Mouse (Mus musculus) embryonic fibroblast, embryonic 13.5 days (primary cell): Measurements from ENCODE around the gene St6galnac5. TPM values are rescaled to one million over a fixed set of nuclear protein-coding genes. Genes with fewer than 3 reads are reported as not detected.

Experiments
- H3K27ac ChIP-seq: 2 replicates; pipeline ENCODE4 v1.5.1; 2012; ENCODE audit warnings: low read length, control low read depth, inconsistent platforms; ENCODE audit not compliant: insufficient read depth
- H3K4me1 ChIP-seq: 2 replicates; pipeline ENCODE4 v1.6.1; 2011; ENCODE audit warnings: low read length; ENCODE audit not compliant: control insufficient read depth, insufficient read depth
- H3K4me3 ChIP-seq: 2 replicates; pipeline ENCODE4 v1.5.1; 2011; ENCODE audit warnings: mild to moderate bottlenecking, control low read depth, low read length; ENCODE audit not compliant: insufficient read depth
- CTCF ChIP-seq: IDR thresholded peaks from 2 replicates; pipeline ENCODE4 v1.5.1; 2011; ENCODE audit warnings: mild to moderate bottlenecking, control low read depth, low read length, moderate library complexity, borderline replicate concordance; ENCODE audit not compliant: insufficient read depth
- POLR2A ChIP-seq: IDR thresholded peaks from 2 replicates; pipeline ENCODE4 v1.6.1; 2011; ENCODE audit warnings: low read depth, mild to moderate bottlenecking, control low read depth, low read length, moderate library complexity
- polyA plus RNA-seq: library from polyadenylated mRNA; stranded (reverse); fragments of >200 nt; gene quantifications from 2 replicates; pipeline ENCODE4 v1.2.4, GENCODE M21; 2011; ENCODE audit warnings: low read depth; ENCODE audit not compliant: missing spikeins, insufficient read length

Gene St6galnac5
- polyA plus RNA-seq, 1 experiment, result 0.12 TPM

- H3K4me1 ChIP-seq, result no peaks in the 10 kb centered on the region
- no peak overlapping the region for H3K27ac ChIP-seq
- TF ChIP-seq POLR2A (no peak), CTCF (no peak)
- no peak overlapping the region for H3K4me3 ChIP-seq
Measured at GRCm38 (mm10) chr3:152919101-152919500, 62.9 kb downstream of the St6galnac5 start.

GRCm38 (mm10) chr3:152917579-152917978 is 64.5 kb downstream of the St6galnac5 start:
- H3K27ac ChIP-seq, result no peak overlapping the region
- H3K4me3 ChIP-seq, result no peak overlapping the region
- TF ChIP-seq CTCF, result no peak
- TF ChIP-seq POLR2A, result no peak
- H3K4me1 ChIP-seq, result no peaks in the 10 kb centered on the region

- no peak overlapping the region for H3K4me3 ChIP-seq
- no peaks in the 10 kb centered on the region for H3K4me1 ChIP-seq
- H3K27ac ChIP-seq, result no peak overlapping the region
- TF ChIP-seq POLR2A, result no peak
- no peak for TF ChIP-seq CTCF
Measured at GRCm38 (mm10) chr3:152914376-152914775, 67.7 kb downstream of the St6galnac5 start.

GRCm38 (mm10) chr3:152913625-152914024 is 68.4 kb downstream of the St6galnac5 start:
- no peak overlapping the region for H3K4me3 ChIP-seq
- no peak for TF ChIP-seq CTCF
- H3K27ac ChIP-seq, result no peak overlapping the region
- H3K4me1 ChIP-seq, result no peaks in the 10 kb centered on the region

GRCm38 (mm10) chr3:152913150-152913549 is 68.9 kb downstream of the St6galnac5 start:
- Histone ChIP-seq H3K4me3 (no peak overlapping the region), H3K27ac (no peak overlapping the region), H3K4me1 (no peaks in the 10 kb centered on the region)
- TF ChIP-seq POLR2A (no peak), CTCF (no peak)

- no peak overlapping the region for H3K4me3 ChIP-seq
- no peak for TF ChIP-seq POLR2A
- TF ChIP-seq CTCF, result no peak
- H3K27ac ChIP-seq, result no peak overlapping the region
- H3K4me1 ChIP-seq, result no peaks in the 10 kb centered on the region
Measured at GRCm38 (mm10) chr3:152912216-152913101, 69.6 kb downstream of the St6galnac5 start.

GRCm38 (mm10) chr3:152911578-152911977 is 70.5 kb downstream of the St6galnac5 start:
- Histone ChIP-seq H3K4me3 (no peak overlapping the region), H3K4me1 (no peaks in the 10 kb centered on the region), H3K27ac (no peak overlapping the region)
- TF ChIP-seq POLR2A (no peak), CTCF (no peak)

- no peak overlapping the region for H3K27ac ChIP-seq
- no peaks in the 10 kb centered on the region for H3K4me1 ChIP-seq
- TF ChIP-seq CTCF (no peak), POLR2A (no peak)
Measured at GRCm38 (mm10) chr3:152907683-152908082, 74.4 kb downstream of the St6galnac5 start.

GRCm38 (mm10) chr3:152907087-152907486 is 75.0 kb downstream of the St6galnac5 start:
- Histone ChIP-seq H3K27ac (no peak overlapping the region), H3K4me3 (no peak overlapping the region), H3K4me1 (no peaks in the 10 kb centered on the region)
- TF ChIP-seq CTCF (no peak), POLR2A (no peak)

More at GRCm38 (mm10) chr3:152907683-152908082, 74.4 kb downstream of the St6galnac5 start:
- no peak overlapping the region for H3K4me3 ChIP-seq

GRCm38 (mm10) chr3:152905800-152906199 is 76.2 kb downstream of the St6galnac5 start:
- Histone ChIP-seq H3K4me3 (no peak overlapping the region), H3K27ac (no peak overlapping the region), H3K4me1 (no peaks in the 10 kb centered on the region)
- TF ChIP-seq CTCF, result no peak
- TF ChIP-seq POLR2A, result no peak
